Mouse (Mus musculus) liver, postnatal 0 days (tissue): ENCODE measurements around the gene Cyth1. TPM values are rescaled to one million over a fixed set of nuclear protein-coding genes. Genes with fewer than 3 reads are reported as not detected.
A peak's percentile ranks its signal among the peaks of the same experiment; 100 is the strongest.

Experiments used
- ATAC-seq: fragments of 200-750 bp; cut with Nextera tagmentation; 2 replicates; pipeline ENCODE4 v1.8.0; 2017; ENCODE audit warnings: mild to moderate bottlenecking, moderate library complexity
- DNase-seq: peaks from one replicate; pipeline ENCODE4 v3.0.0-alpha.2; 2016
- H3K27ac ChIP-seq: fragments of 300-500 bp; sonication (generic); 2 replicates; pipeline ENCODE4 v1.5.1; 2014; ENCODE audit warnings: antibody characterized with exemption, moderate library complexity, mild to moderate bottlenecking, low read depth
- H3K27me3 ChIP-seq: fragments of 300-500 bp; sonication (generic); 2 replicates; pipeline ENCODE4 v1.6.1; 2014; ENCODE audit warnings: low read length, control low read depth, mixed read lengths; ENCODE audit not compliant: insufficient read depth
- H3K36me3 ChIP-seq: fragments of 300-500 bp; sonication (generic); replicated peaks from 2 replicates; pipeline ENCODE4 v1.6.1; 2014; ENCODE audit warnings: mild to moderate bottlenecking, control low read depth, low read length, moderate library complexity, mixed read lengths; ENCODE audit not compliant: insufficient read depth
- H3K4me1 ChIP-seq: fragments of 300-500 bp; sonication (generic); 2 replicates; pipeline ENCODE4 v1.6.1; 2014; ENCODE audit warnings: antibody characterized with exemption, mild to moderate bottlenecking, control low read depth; ENCODE audit not compliant: insufficient read depth
- H3K4me2 ChIP-seq: fragments of 300-500 bp; sonication (generic); 2 replicates; pipeline ENCODE4 v1.6.1; 2014; ENCODE audit warnings: low read depth, mild to moderate bottlenecking, low read length, moderate library complexity, mixed read lengths
- H3K4me3 ChIP-seq: fragments of 300-500 bp; sonication (generic); 2 replicates; pipeline ENCODE4 v1.5.1; 2014; ENCODE audit warnings: low read depth, low read length
- H3K9ac ChIP-seq: fragments of 300-500 bp; sonication (generic); replicated peaks from 2 replicates; pipeline ENCODE4 v1.6.1; 2014; ENCODE audit warnings: mild to moderate bottlenecking, moderate library complexity
- H3K9me3 ChIP-seq: fragments of 300-500 bp; sonication (generic); 2 replicates; pipeline ENCODE4 v1.6.1; 2016; ENCODE audit warnings: mild to moderate bottlenecking, control low read depth, low read length, mixed read lengths
- CTCF ChIP-seq: sonication (generic); IDR thresholded peaks from 2 replicates; pipeline ENCODE4 v1.5.1; 2016; ENCODE audit warnings: antibody characterized with exemption, low read depth
- EP300 ChIP-seq: IDR thresholded peaks from 2 replicates; pipeline ENCODE4 v1.6.1; 2016; ENCODE audit warnings: antibody characterized with exemption, low read depth, mild to moderate bottlenecking
- WGBS: fragments of 180-500 bp; shearing (Covaris S2); extraction: QIAGEN DNeasy Blood & Tissue Kit; methylation state at CpG from one replicate; pipeline ENCODE4 v1.1.7; 2014; ENCODE audit not compliant: insufficient replicate concordance; 5-methylcytosine and 5-hydroxymethylcytosine counted together
- polyA plus RNA-seq: library from polyadenylated mRNA; unstranded; fragments of >200 nt; fragmentation: Nextera tagmentation; extraction: Ambion mirVana; gene quantifications from 2 replicates; pipeline ENCODE4 v1.2.1, GENCODE M21; 2015

Gene Cyth1
- polyA plus RNA-seq, 1 experiment from 2014 or later: 7.0 TPM

GRCm38 (mm10) chr11:118160763-118161162 is 87.6 kb downstream of the Cyth1 start:
- WGBS: 64% methylated on average over 2 of the region's 2 CpGs
- H3K36me3 ChIP-seq: peaks cover 15% of the 10 kb centered on the region

DNA sequence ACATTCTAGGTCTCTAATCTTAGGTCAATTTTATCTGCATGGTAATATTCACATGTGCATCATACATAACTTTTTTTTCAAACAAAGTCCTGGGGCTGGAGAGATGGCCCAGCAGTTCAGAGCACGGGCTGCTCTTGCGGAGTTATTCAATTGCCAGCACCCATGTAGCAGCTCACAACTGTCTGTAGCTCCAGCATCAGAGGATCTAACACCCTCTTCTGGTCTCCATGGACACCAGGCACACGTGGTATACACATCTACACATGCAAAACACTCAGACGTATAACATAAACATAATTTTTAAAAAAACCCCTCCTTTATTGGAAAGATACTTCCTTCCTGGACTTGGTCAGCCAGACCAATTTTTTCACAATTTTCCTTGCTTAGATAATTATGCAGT is 89.6 kb downstream of the Cyth1 start:
- Histone ChIP-seq H3K27me3 (no peaks in the 10 kb centered on the region), H3K27ac (no peak overlapping the region), H3K36me3 (peaks cover 7% of the 10 kb centered on the region; the same call in 1 of the 2 replicates), H3K4me3 (no peak overlapping the region), H3K4me1 (0 out of 2 replicates have a peak, but pooled peaks cover 2% of the 10 kb centered on the region), H3K9ac (no peak overlapping the region), H3K4me2 (no peak overlapping the region), H3K9me3 (no peaks in the 10 kb centered on the region)
- ATAC-seq: no peak
- 65% methylated on average over 4 of the region's 4 CpGs for WGBS
- DNase-seq: no peak
- TF ChIP-seq CTCF (no peak), EP300 (no peak)

More at GRCm38 (mm10) chr11:118160763-118161162, 87.6 kb downstream of the Cyth1 start:
- Histone ChIP-seq H3K4me2 (no peak overlapping the region), H3K27me3 (no peaks in the 10 kb centered on the region), H3K4me1 (0 out of 2 replicates have a peak, but pooled peaks cover 2% of the 10 kb centered on the region), H3K4me3 (no peak overlapping the region), H3K9me3 (no peaks in the 10 kb centered on the region), H3K9ac (no peak overlapping the region), H3K27ac (no peak overlapping the region)
- DNase-seq (no peak), ATAC-seq (no peak)
- TF ChIP-seq EP300 (no peak), CTCF (no peak)

- Histone ChIP-seq H3K4me3 (no peak overlapping the region), H3K4me2 (no peak overlapping the region), H3K27me3 (no peaks in the 10 kb centered on the region), H3K9me3 (no peaks in the 10 kb centered on the region), H3K36me3 (no peaks in the 10 kb centered on the region), H3K27ac (no peak overlapping the region), H3K4me1 (no peaks in the 10 kb centered on the region), H3K9ac (no peak overlapping the region)
- WGBS: 73% methylated on average over 8 of the region's 8 CpGs
- TF ChIP-seq CTCF (no peak), EP300 (no peak)
- ATAC-seq (no peak), DNase-seq (no peak)
These were observed 91.8 kb downstream of the Cyth1 start for GRCm38 (mm10) chr11:118156480-118157060.

DNA sequence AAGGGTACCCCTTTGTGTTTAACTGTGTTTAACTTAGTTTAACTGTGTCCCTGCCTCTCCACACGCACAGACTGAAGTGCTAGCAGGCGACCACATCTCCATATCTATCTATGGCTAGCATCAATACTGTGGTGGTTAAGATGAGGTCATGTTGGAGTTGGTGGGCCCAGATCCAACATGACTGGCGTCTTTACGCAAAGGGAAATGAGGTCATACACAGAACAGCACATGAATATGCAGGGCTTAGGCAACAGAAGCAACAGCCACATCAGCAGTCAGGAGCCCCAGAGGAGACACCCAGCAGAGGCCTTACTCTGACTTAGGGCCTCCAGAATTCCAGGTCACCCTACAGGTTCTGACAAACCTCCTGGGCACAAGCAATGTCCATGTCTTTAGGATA is 95.4 kb downstream of the Cyth1 start:
- H3K4me1 ChIP-seq: peaks cover 12% of the 10 kb centered on the region
- H3K36me3 ChIP-seq: no peaks in the 10 kb centered on the region
- H3K9ac ChIP-seq: no peak overlapping the region
- H3K4me3 ChIP-seq: no peak overlapping the region
- H3K4me2 ChIP-seq: no peak overlapping the region
- no peak overlapping the region for H3K27ac ChIP-seq
- H3K9me3 ChIP-seq: no peaks in the 10 kb centered on the region
- H3K27me3 ChIP-seq: no peaks in the 10 kb centered on the region
- peak; percentile 62 for ATAC-seq
- TF ChIP-seq CTCF: no peak
- TF ChIP-seq EP300: no peak
- no peak for DNase-seq
- WGBS: 58% methylated on average over 4 of the region's 4 CpGs

GRCm38 (mm10) chr11:118151423-118152180 is 96.8 kb downstream of the Cyth1 start:
- Histone ChIP-seq H3K4me3 (no peak overlapping the region), H3K9ac (no peak overlapping the region), H3K9me3 (no peaks in the 10 kb centered on the region), H3K27me3 (no peaks in the 10 kb centered on the region), H3K36me3 (no peaks in the 10 kb centered on the region), H3K4me2 (no peak overlapping the region), H3K27ac (no peak overlapping the region), H3K4me1 (peaks cover 20% of the 10 kb centered on the region)
- 80% methylated on average over 5 of the region's 5 CpGs for WGBS
- TF ChIP-seq EP300 (no peak), CTCF (peak; percentile 28; the same call in 1 of the 2 replicates)
- ATAC-seq: no peak
- no peak for DNase-seq

DNA sequence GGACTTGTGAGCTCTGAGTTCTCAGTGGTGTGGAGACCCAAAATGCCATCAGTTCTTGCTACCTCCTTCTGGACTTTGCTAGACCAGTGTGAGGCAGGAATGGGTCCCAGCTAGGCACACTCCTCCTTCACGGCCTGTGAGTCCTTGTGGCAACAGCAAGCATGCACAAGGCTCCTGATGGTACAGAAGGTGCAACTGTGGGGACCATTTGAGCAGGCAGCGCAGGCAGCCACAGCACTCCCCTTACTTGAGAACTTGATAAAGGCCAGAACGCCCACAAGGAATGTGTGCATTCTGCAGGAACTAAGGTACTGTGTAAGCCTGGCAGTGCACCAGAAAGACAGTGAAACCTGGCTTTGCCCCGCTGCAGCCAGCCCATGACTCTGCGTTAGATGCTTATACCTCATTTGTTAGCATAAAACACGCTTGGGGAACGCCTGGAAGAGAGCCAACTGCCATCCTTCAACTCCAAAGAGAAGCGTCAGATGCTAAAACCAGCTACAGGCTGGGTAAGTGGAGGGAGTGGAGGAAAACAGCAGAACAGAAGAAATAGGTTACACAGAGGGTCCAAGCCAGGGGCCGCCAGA is 98.2 kb downstream of the Cyth1 start:
- 79% methylated on average over 9 of the region's 9 CpGs for WGBS
- H3K27me3 ChIP-seq: no peaks in the 10 kb centered on the region
- H3K36me3 ChIP-seq: no peaks in the 10 kb centered on the region
- no peak for ATAC-seq
- H3K9me3 ChIP-seq: no peaks in the 10 kb centered on the region
- peaks cover 28% of the 10 kb centered on the region for H3K4me1 ChIP-seq
- H3K27ac ChIP-seq: no peak overlapping the region; the same call in 1 of the 2 replicates
- H3K4me3 ChIP-seq: no peak overlapping the region
- H3K9ac ChIP-seq: no peak overlapping the region
- DNase-seq: no peak
- no peak overlapping the region for H3K4me2 ChIP-seq
- TF ChIP-seq CTCF: no peak
- no peak for TF ChIP-seq EP300
